Mouse (Mus musculus) midbrain, embryonic 10.5 days (tissue): ENCODE measurements around the gene Tmcc3. TPM values are rescaled to one million over a fixed set of nuclear protein-coding genes. Genes with fewer than 3 reads are reported as not detected.
A peak's percentile ranks its signal among the peaks of the same experiment; 100 is the strongest.

ENCODE experiments used
- DNase-seq: peaks from one replicate; pipeline ENCODE4 v3.0.0-alpha.2; 2017; ENCODE audit warnings: low spot score
- H3K27ac ChIP-seq: fragments of 300-500 bp; sonication (generic); replicated peaks from 2 replicates; pipeline ENCODE4 v1.5.1; 2016; ENCODE audit warnings: mild to moderate bottlenecking
- H3K27me3 ChIP-seq: fragments of 300-500 bp; sonication (generic); 2 replicates; pipeline ENCODE4 v1.6.1; 2016; ENCODE audit warnings: low read depth, mild to moderate bottlenecking; ENCODE audit not compliant: poor library complexity, severe bottlenecking
- H3K36me3 ChIP-seq: fragments of 300-500 bp; sonication (generic); 2 replicates; pipeline ENCODE4 v1.6.1; 2016; ENCODE audit warnings: mild to moderate bottlenecking, moderate library complexity
- H3K4me1 ChIP-seq: fragments of 300-500 bp; sonication (generic); 2 replicates; pipeline ENCODE4 v1.6.1; 2016
- H3K4me3 ChIP-seq: fragments of 300-500 bp; sonication (generic); 2 replicates; pipeline ENCODE4 v1.5.1; 2016; ENCODE audit warnings: mild to moderate bottlenecking, moderate library complexity
- H3K9me3 ChIP-seq: fragments of 300-500 bp; sonication (generic); replicated peaks from 2 replicates; pipeline ENCODE4 v1.6.1; 2016; ENCODE audit warnings: mild to moderate bottlenecking
- WGBS: fragments of 180-500 bp; shearing (Covaris S2); methylation state at CpG from one replicate; pipeline ENCODE4 v1.1.7; 2016; 5-methylcytosine and 5-hydroxymethylcytosine counted together
- polyA plus RNA-seq: library from polyadenylated mRNA; unstranded; fragments of >200 nt; fragmentation: Nextera tagmentation; extraction: Ambion mirVana; gene quantifications from 2 replicates; pipeline ENCODE4 v1.2.1, GENCODE M21; 2016

The Tmcc3 gene
- polyA plus RNA-seq, 1 experiment from 2014 or later, result 2.9 TPM

DNA sequence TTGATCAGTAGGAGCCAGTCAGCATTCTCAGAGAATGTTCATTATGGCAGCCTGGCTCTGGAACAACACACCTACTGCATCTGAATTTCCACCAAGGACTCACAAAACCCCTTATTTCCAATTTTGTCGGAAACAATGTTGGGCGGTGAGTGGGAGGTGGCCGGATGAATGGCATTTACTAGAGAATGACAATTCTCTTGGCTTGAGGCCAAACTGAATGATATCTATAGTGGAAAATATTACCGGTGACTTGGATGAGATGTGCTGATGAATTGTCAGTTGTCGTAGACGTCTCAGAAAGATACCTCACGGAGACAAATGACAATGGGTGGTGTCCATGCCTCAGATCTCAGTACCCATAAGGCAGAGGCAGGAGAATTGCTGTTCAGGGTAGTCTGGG, 133.4 kb downstream of the Tmcc3 start:
- Histone ChIP-seq H3K4me3 (no peak overlapping the region), H3K36me3 (no peaks in the 10 kb centered on the region), H3K9me3 (no peaks in the 10 kb centered on the region), H3K27me3 (no peaks in the 10 kb centered on the region), H3K4me1 (peaks cover 9% of the 10 kb centered on the region; the same call in 1 of the 2 replicates), H3K27ac (no peak overlapping the region)
- DNase-seq, result no peak
- WGBS, result 92% methylated on average over 7 of the region's 7 CpGs

DNA sequence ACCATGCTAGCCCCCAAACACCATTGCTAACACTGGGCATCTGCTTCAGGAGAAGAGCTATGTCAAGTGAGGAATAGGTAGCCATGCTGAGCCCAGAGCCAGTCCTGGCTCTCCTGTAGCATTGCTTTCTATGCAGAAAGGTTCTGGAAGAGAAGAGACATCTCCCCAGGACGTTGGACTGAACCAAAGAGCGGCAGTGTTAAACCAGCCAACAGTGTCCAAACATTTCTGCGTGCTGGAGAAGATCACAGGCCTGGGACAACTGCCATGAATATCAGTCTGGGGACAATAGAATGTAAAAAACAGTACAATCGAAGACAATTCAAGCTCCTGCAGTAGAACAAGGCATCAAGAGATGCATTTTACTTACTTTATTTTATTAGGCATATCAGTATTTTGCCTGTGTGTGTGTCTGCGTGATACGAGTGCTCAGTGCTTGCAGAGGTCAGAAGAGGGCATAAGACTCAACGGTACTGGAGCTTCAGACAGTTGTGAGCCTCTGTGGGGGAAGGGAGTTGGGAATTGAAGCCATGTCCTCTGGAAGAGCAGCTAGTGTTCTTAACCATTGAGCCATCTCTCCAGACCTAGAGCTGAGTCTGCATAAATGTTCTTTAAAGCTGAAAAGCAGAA, 134.7 kb downstream of the Tmcc3 start:
- H3K4me1 ChIP-seq, result peaks cover 16% of the 10 kb centered on the region; the same call in 1 of the 2 replicates
- H3K9me3 ChIP-seq, result no peaks in the 10 kb centered on the region
- no peaks in the 10 kb centered on the region for H3K27me3 ChIP-seq
- H3K4me3 ChIP-seq, result no peak overlapping the region
- no peak for DNase-seq
- WGBS, result 82% methylated on average over 7 of the region's 7 CpGs
- no peak overlapping the region for H3K27ac ChIP-seq
- no peaks in the 10 kb centered on the region for H3K36me3 ChIP-seq

DNA sequence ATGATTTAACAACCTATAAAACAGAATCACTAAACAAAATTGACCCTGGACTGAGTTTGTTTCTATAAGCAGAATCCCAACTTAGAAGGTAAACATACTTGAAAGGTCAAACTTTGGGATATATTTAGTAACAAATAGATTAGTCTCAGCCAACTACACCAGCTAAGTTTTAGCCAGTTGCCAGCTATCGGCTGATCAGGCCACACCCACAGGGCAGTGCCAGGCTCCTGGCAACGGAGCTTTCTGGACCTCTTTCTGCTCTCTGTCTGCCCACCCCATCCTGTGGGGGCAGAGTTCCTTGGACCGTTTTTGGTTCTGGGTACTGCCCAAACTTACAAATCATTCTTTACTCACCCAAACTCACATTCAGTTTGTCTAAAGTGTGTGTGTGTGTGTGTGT, 137.9 kb downstream of the Tmcc3 start:
- no peak overlapping the region for H3K4me3 ChIP-seq
- DNase-seq, result no peak
- no peak overlapping the region for H3K27ac ChIP-seq
- H3K27me3 ChIP-seq, result no peaks in the 10 kb centered on the region
- no peaks in the 10 kb centered on the region for H3K36me3 ChIP-seq
- H3K9me3 ChIP-seq, result no peaks in the 10 kb centered on the region
- 75% methylated on average over 3 of the region's 3 CpGs for WGBS
- peaks cover 12% of the 10 kb centered on the region; the same call in 1 of the 2 replicates for H3K4me1 ChIP-seq

DNA sequence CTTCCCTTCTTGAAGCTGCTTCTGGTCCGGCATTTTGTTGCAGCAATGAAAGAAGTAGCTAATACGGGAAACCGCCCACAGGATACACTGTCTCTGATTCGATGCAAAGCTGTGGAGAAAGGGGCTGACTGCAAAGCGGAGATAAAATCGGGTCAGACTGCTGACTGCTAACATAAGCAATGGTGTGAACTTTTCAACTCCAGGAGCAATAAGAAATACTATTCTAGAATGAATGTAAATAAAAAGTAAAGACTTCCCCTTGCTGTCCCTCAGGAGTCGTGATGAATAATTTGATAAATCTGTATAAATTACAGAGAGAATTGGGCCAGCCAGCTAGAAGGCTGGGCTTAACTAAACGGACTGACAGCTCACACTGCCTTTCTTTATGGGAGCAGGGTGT, 139.0 kb downstream of the Tmcc3 start:
- Histone ChIP-seq H3K27me3 (no peaks in the 10 kb centered on the region), H3K9me3 (no peaks in the 10 kb centered on the region), H3K36me3 (no peaks in the 10 kb centered on the region), H3K4me1 (peaks cover 12% of the 10 kb centered on the region; the same call in 1 of the 2 replicates), H3K27ac (no peak overlapping the region), H3K4me3 (no peak overlapping the region)
- DNase-seq, result no peak
- WGBS, result 66% methylated on average over 8 of the region's 8 CpGs

DNA sequence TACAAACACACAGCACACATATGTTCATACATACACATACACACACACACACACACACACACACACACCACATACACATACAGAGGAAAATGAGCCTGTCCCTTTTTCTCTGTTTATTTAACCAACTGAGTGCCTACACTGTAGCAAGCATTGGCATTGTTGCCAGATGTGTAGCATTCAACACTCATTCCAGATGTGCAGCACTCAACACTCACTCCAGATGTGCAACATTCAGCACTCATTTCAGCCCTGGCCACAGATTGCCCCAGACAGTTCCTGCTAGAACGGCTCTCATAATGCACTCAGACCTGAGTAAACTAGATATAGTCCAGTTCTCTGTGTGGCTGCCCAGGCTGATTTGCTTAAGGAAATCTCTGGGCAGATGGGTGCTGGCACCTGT, 145.7 kb downstream of the Tmcc3 start:
- Histone ChIP-seq H3K27ac (0 out of 2 replicates have a peak overlapping the region, but pooled peaks have one; percentile 13), H3K36me3 (no peaks in the 10 kb centered on the region), H3K27me3 (no peaks in the 10 kb centered on the region), H3K9me3 (no peaks in the 10 kb centered on the region), H3K4me3 (no peak overlapping the region), H3K4me1 (peaks cover 12% of the 10 kb centered on the region)
- 79% methylated on average over 1 of the region's 1 CpGs for WGBS
- DNase-seq, result no peak

DNA sequence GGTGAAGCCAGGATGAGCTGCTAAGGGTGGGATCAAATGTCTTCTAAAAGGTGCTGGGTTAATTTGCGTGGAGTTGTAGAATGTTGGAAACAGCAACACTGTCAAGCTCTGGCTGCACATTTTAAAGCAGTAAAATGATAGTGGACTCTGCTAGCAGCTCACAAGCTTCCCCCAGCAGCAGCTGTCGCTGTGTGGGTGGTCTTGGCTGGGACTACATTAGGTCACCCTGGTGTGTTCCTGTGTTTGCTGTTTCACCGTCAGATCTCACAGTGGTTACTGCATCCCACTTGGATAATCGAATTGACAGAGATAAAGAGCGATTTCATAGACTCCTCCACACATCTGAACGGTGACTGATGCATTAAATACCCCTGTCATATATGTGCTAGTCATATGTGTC, 146.9 kb downstream of the Tmcc3 start:
- 73% methylated on average over 6 of the region's 6 CpGs for whole genome bisulfite sequencing
- Histone ChIP-seq H3K9me3 (no peaks in the 10 kb centered on the region), H3K4me3 (no peak overlapping the region), H3K36me3 (no peaks in the 10 kb centered on the region), H3K27ac (peak overlapping the region; percentile 38; the same call in 1 of the 2 replicates), H3K4me1 (peaks cover 17% of the 10 kb centered on the region), H3K27me3 (no peaks in the 10 kb centered on the region)
- peak; percentile 22 for DNase-seq

DNA sequence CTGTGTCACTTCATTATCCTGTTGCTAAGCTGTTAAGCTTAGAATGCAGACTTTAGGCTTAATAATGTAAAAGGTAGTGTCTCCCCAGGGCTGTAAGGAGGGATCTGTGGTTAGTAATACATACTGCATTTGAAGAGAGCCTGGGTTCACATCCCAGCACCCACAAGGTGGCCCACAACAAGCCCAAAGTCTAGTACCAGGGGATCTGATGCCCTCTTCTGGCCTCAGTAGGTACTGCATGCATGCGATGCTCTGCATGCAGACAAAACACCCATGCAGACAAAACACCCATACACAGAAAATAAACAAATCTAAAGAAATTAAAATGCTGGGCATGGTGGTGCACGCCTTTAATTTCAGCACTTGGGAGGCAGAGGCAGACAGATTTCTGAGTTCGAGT, 149.6 kb downstream of the Tmcc3 start:
- Histone ChIP-seq H3K9me3 (no peaks in the 10 kb centered on the region), H3K27me3 (no peaks in the 10 kb centered on the region), H3K27ac (no peak overlapping the region), H3K4me3 (no peak overlapping the region), H3K4me1 (peaks cover 17% of the 10 kb centered on the region), H3K36me3 (no peaks in the 10 kb centered on the region)
- 81% methylated on average over 3 of the region's 3 CpGs for WGBS
- DNase-seq, result no peak

DNA sequence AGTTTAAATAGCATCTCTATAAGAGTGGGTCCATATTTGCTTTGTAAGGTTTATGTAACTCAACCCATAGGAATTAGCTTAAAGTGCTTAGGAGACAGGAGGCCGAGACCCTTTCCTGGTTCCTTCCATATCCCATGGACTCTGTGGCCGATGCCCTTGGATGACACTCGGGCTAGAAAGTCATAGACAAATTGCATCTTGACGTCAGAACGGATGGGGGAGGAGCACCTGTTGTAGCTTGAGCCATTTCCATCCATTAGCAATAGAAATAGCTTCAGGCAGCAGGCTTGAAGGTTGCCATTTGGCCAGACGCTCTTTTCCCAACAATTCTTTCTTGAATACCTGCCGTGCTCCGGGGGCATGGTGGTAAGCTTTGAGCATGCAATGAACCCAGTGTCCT, 150.1 kb downstream of the Tmcc3 start:
- Histone ChIP-seq H3K27ac (no peak overlapping the region), H3K9me3 (no peaks in the 10 kb centered on the region), H3K36me3 (no peaks in the 10 kb centered on the region), H3K4me1 (peaks cover 17% of the 10 kb centered on the region), H3K4me3 (no peak overlapping the region), H3K27me3 (no peaks in the 10 kb centered on the region)
- no peak for DNase-seq
- 80% methylated on average over 8 of the region's 8 CpGs for WGBS

DNA sequence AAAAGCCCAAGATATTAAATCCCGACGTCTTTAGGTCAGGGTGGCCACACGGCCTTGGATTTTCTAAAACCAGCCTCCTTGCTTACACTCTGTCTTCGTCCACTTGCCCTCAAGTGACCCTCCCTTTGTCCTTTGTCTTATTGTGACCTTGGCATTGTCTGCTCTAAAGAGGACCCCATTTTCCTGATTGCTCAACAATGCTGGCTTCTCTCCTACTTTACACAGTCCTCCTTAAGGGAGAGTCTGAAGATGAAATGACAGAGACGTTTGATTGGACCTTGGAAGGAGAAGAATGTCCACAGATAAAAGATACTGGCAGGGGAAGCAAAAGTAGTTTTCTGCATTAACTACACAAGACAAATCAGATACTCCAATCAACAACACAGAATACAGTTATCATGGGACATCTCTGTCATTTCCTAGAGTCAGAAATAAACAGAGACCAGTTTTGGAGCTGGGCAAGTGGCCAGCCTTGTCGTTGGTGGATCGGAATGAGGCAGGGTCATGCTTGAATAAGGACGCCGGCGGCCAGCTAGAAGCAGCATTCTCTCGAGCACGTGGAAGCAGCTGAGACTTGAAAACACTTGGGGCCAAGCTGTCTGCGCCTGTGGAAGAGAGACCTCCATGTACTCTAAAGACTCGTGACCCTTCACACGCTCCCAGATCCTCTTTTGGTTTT, 150.8 kb downstream of the Tmcc3 start:
- peaks cover 17% of the 10 kb centered on the region for H3K4me1 ChIP-seq
- no peaks in the 10 kb centered on the region for H3K27me3 ChIP-seq
- no peak overlapping the region for H3K27ac ChIP-seq
- DNase-seq, result no peak
- H3K4me3 ChIP-seq, result no peak overlapping the region
- no peaks in the 10 kb centered on the region for H3K36me3 ChIP-seq
- no peaks in the 10 kb centered on the region for H3K9me3 ChIP-seq
- 69% methylated on average over 15 of the region's 15 CpGs for WGBS

DNA sequence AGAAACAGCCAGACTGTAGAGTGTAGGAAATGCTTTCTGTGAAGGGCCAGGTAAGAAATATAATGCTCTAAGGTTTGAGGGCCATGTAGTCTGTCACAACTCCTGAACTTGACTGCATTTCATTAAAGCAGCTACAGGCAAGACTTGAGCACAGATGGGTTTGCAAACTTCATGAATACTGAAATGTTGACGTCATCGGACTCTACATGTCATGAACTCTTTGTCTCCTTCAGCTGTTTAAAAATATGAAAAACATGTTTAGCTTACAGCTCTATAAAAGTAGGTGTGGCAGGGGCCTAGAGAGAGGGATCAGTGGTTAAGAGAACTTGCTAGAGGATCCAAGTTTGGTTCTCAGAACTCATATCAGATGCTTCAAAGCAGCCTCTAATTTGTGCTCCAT, 151.7 kb downstream of the Tmcc3 start:
- H3K9me3 ChIP-seq, result no peaks in the 10 kb centered on the region
- WGBS, result 92% methylated on average over 2 of the region's 2 CpGs
- H3K27ac ChIP-seq, result no peak overlapping the region
- H3K4me3 ChIP-seq, result no peak overlapping the region
- H3K27me3 ChIP-seq, result no peaks in the 10 kb centered on the region
- no peak for DNase-seq
- no peaks in the 10 kb centered on the region for H3K36me3 ChIP-seq
- H3K4me1 ChIP-seq, result peaks cover 16% of the 10 kb centered on the region

DNA sequence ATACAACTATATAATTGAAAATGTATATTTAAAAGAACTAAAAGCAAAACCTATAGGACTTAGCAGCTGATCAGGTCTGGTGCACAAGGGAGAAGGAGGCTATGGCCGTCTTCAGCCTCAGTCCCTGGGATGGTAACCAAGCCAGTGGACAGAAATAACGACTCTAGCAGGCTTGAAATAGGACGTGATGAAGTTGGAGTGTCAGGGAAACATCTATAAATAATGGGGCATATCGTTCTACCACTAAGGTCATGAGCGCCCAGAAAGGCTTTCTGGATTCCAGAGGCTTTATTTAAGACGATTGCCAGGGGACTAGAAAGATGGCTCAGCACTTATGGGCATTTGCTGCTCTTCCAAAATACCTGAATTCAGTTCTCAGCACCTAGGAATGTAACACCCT, 153.9 kb downstream of the Tmcc3 start:
- WGBS, result 87% methylated on average over 6 of the region's 6 CpGs
- Histone ChIP-seq H3K4me1 (peaks cover 9% of the 10 kb centered on the region), H3K27ac (no peak overlapping the region), H3K36me3 (no peaks in the 10 kb centered on the region), H3K4me3 (no peak overlapping the region), H3K27me3 (no peaks in the 10 kb centered on the region), H3K9me3 (no peaks in the 10 kb centered on the region)
- DNase-seq, result no peak

DNA sequence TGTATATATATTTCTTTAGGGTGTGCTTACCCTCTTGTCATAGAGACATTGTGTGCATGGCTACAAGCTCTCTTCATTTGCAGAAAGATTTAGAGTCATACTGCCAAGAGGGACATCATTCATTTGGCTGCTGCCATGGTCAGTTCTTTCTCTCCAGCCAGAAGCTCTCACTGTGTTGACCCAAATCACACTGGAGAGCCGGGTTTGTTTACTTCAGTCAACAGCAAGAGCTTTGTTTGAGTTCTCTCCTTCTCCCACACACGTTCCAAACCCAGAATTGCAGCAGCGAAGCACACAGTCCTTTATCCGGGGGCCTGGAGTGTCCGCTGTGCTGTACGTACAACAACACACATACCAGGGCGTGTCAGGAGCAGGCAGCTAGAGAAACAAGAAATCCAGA, 154.6 kb downstream of the Tmcc3 start:
- no peaks in the 10 kb centered on the region for H3K36me3 ChIP-seq
- H3K27me3 ChIP-seq, result no peaks in the 10 kb centered on the region
- H3K27ac ChIP-seq, result no peak overlapping the region
- no peak overlapping the region for H3K4me3 ChIP-seq
- WGBS, result 79% methylated on average over 7 of the region's 7 CpGs
- peaks cover 9% of the 10 kb centered on the region for H3K4me1 ChIP-seq
- no peaks in the 10 kb centered on the region for H3K9me3 ChIP-seq
- DNase-seq, result no peak

DNA sequence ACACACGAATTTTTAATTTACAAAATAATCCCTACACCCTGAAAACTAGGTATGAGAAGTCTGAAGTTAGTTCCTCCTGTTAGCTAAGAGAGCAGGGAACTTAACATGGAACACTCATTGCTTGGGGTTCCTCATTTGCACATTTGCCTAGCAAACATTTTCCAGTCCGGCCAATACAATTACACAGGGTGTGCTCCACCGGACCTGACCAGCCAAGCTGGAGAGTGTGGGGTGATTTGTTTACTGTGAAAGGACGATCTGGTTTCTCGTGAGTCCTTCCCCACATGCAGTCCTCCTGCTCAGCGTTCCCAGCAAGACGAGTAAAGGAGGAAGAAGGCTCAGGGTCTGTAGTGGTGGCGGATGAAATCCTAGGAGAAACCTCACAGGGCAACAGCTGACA, 159.7 kb downstream of the Tmcc3 start:
- DNase-seq, result no peak
- H3K27me3 ChIP-seq, result no peaks in the 10 kb centered on the region
- H3K9me3 ChIP-seq, result no peaks in the 10 kb centered on the region
- no peaks in the 10 kb centered on the region for H3K4me1 ChIP-seq
- H3K36me3 ChIP-seq, result no peaks in the 10 kb centered on the region
- no peak overlapping the region for H3K4me3 ChIP-seq
- 72% methylated on average over 8 of the region's 8 CpGs for WGBS
- H3K27ac ChIP-seq, result no peak overlapping the region
